Mouse (Mus musculus) MEL (cell line): ENCODE data around the gene Slc22a17. TPM values are rescaled to one million over a fixed set of nuclear protein-coding genes. Genes with fewer than 3 reads are reported as not detected.

Source experiments
- DNase-seq: peaks from one replicate; pipeline ENCODE4 v3.0.0; 2011; ENCODE audit warnings: low read depth, low spot score
- H3K27ac ChIP-seq: 2 replicates; pipeline ENCODE4 v1.5.1; 2012; ENCODE audit warnings: low read depth, mild to moderate bottlenecking, control low read depth, low read length, moderate library complexity; ENCODE audit not compliant: control insufficient read depth
- H3K27me3 ChIP-seq, 2 experiments: fragments of 150-350 bp in 1 of 2; sonication (generic) in 1 of 2; 2 replicates each; pipeline ENCODE4 v1.6.1; 2012; ENCODE audit warnings: low read length in 2 of 2, mild to moderate bottlenecking in 2 of 2, improper control_type of control experiment in 1 of 2, moderate library complexity in 1 of 2; ENCODE audit not compliant: insufficient read depth in 2 of 2, control insufficient read depth in 1 of 2
- H3K36me3 ChIP-seq, 2 experiments: 2 replicates each; pipeline ENCODE4 v1.6.1; 2012 to 2014; ENCODE audit warnings: low read length in 2 of 2, improper control_type of control experiment in 1 of 2, inconsistent platforms in 1 of 2, mild to moderate bottlenecking in 1 of 2; ENCODE audit not compliant: insufficient read depth in 2 of 2, control insufficient read depth in 1 of 2
- H3K4me1 ChIP-seq, 2 experiments: fragments of 150-350 bp in 1 of 2; sonication (generic) in 1 of 2; 2 replicates each; pipeline ENCODE4 v1.6.1; 2012; ENCODE audit warnings: low read length in 2 of 2, improper control_type of control experiment in 1 of 2, mild to moderate bottlenecking in 1 of 2; ENCODE audit not compliant: insufficient read depth in 2 of 2, control insufficient read depth in 1 of 2
- H3K4me3 ChIP-seq, 2 experiments: fragments of 150-350 bp in 1 of 2; sonication (generic) in 1 of 2; 2 replicates each; pipeline ENCODE4 v1.5.1; 2012; ENCODE audit warnings: low read depth in 2 of 2, low read length in 2 of 2, mild to moderate bottlenecking in 2 of 2, moderate library complexity in 2 of 2, control low read depth in 1 of 2, improper control_type of control experiment in 1 of 2; ENCODE audit not compliant: control insufficient read depth in 1 of 2, insufficient read depth in 1 of 2
- H3K79me2 ChIP-seq: 2 replicates; pipeline ENCODE4 v1.6.1; 2012; ENCODE audit warnings: mild to moderate bottlenecking, low read length, moderate library complexity; ENCODE audit not compliant: control insufficient read depth, poor library complexity, insufficient read depth
- H3K9ac ChIP-seq: 2 replicates; pipeline ENCODE4 v1.6.1; 2012; ENCODE audit warnings: low read depth, mild to moderate bottlenecking, control low read depth, low read length, moderate library complexity; ENCODE audit not compliant: control insufficient read depth, poor library complexity, severe bottlenecking
- H3K9me3 ChIP-seq: fragments of 150-350 bp; sonication (generic); replicated peaks from 2 replicates; pipeline ENCODE4 v1.6.1; 2012; ENCODE audit warnings: mild to moderate bottlenecking, low read length, improper control_type of control experiment, moderate library complexity; ENCODE audit not compliant: insufficient read depth
- CTCF ChIP-seq, 3 experiments: IDR thresholded peaks in 2 of 3; conservative IDR thresholded peaks in 1 of 3; 2 replicates each; pipeline ENCODE4 v1.5.1; 2011 to 2012; ENCODE audit warnings: low read length in 3 of 3, low read depth in 2 of 3, mild to moderate bottlenecking in 2 of 3, improper control_type of control experiment in 1 of 3, inconsistent platforms in 1 of 3, mixed read lengths in 1 of 3, moderate library complexity in 1 of 3; ENCODE audit not compliant: control insufficient read depth in 1 of 3, insufficient read depth in 1 of 3, poor library complexity in 1 of 3, severe bottlenecking in 1 of 3
- ELF1 ChIP-seq: IDR thresholded peaks from 2 replicates; pipeline ENCODE4 v1.6.1; 2014; ENCODE audit warnings: low read depth, mild to moderate bottlenecking, inconsistent platforms, low read length, improper control_type of control experiment, moderate library complexity
- EP300 ChIP-seq, 2 experiments: IDR thresholded peaks; 2 replicates each; pipeline ENCODE4 v1.6.1; 2011; ENCODE audit warnings: improper control_type of control experiment in 2 of 2, low read length in 2 of 2, low read depth in 1 of 2, mild to moderate bottlenecking in 1 of 2
- GATA1 ChIP-seq: IDR thresholded peaks from 2 replicates; pipeline ENCODE4 v1.6.1; 2011; ENCODE audit warnings: low read depth, low read length, improper control_type of control experiment
- HCFC1 ChIP-seq: IDR thresholded peaks from 2 replicates; pipeline ENCODE4 v1.6.1; 2012; ENCODE audit warnings: low read depth, mild to moderate bottlenecking, inconsistent platforms, low read length, improper control_type of control experiment, moderate library complexity
- JUND ChIP-seq: IDR thresholded peaks from 2 replicates; pipeline ENCODE4 v1.6.1; 2011; ENCODE audit warnings: low read depth, mild to moderate bottlenecking, improper control_type of control experiment, low read length
- KAT2A ChIP-seq: conservative IDR thresholded peaks from 2 replicates; pipeline ENCODE4 v1.6.1; 2012; ENCODE audit warnings: low read depth, low read length, improper control_type of control experiment, inconsistent platforms
- MAFK ChIP-seq: IDR thresholded peaks from 2 replicates; pipeline ENCODE4 v1.6.1; 2011; ENCODE audit warnings: low read depth, mild to moderate bottlenecking, low read length, improper control_type of control experiment, borderline replicate concordance
- MAX ChIP-seq: IDR thresholded peaks from 2 replicates; pipeline ENCODE4 v1.6.1; 2011; ENCODE audit warnings: low read length, improper control_type of control experiment
- MEF2A ChIP-seq: IDR thresholded peaks from 2 replicates; pipeline ENCODE4 v1.6.1; 2014; ENCODE audit warnings: low read depth, mild to moderate bottlenecking, inconsistent platforms, low read length, improper control_type of control experiment; ENCODE audit not compliant: poor library complexity, insufficient replicate concordance, severe bottlenecking; ENCODE audit errors: extremely low read depth
- MXI1 ChIP-seq: IDR thresholded peaks from 2 replicates; pipeline ENCODE4 v1.6.1; 2011; ENCODE audit warnings: mild to moderate bottlenecking, low read depth, low read length, improper control_type of control experiment
- MYC ChIP-seq: IDR thresholded peaks from 2 replicates; pipeline ENCODE4 v1.6.1; 2011; ENCODE audit warnings: low read depth, mild to moderate bottlenecking, low read length, improper control_type of control experiment, moderate library complexity
- NELFE ChIP-seq: IDR thresholded peaks from 2 replicates; pipeline ENCODE4 v1.6.1; 2011; ENCODE audit warnings: low read depth, low read length, improper control_type of control experiment
- SIN3A ChIP-seq: IDR thresholded peaks from 2 replicates; pipeline ENCODE4 v1.6.1; 2012; ENCODE audit warnings: low read length, improper control_type of control experiment, inconsistent platforms
- TAL1 ChIP-seq: IDR thresholded peaks from 2 replicates; pipeline ENCODE4 v1.6.1; 2012; ENCODE audit warnings: mild to moderate bottlenecking, inconsistent platforms, low read length, moderate library complexity, mixed read lengths
- ZNF384 ChIP-seq: IDR thresholded peaks from 2 replicates; pipeline ENCODE4 v1.6.1; 2012; ENCODE audit warnings: low read depth, mild to moderate bottlenecking, inconsistent platforms, low read length, improper control_type of control experiment
- polyA plus RNA-seq, 2 experiments: library from polyadenylated mRNA; stranded (reverse) in 1 of 2; unstranded in 1 of 2; fragments of >175 nt in 1 of 2; fragments of >200 nt in 1 of 2; gene quantifications; 2 replicates each; pipeline versions ENCODE4 v1.2.1 to v1.2.4; 2012; ENCODE audit warnings: low replicate concordance in 2 of 2, low read depth in 1 of 2; ENCODE audit not compliant: insufficient read length in 2 of 2, insufficient read depth in 1 of 2, missing spikeins in 1 of 2
- total RNA-seq: library from RNA; depleted of rRNA; stranded (reverse); fragments of 300-350 nt; gene quantifications from 2 replicates; pipeline ENCODE4 v1.2.3, GENCODE M21; 2012

Gene Slc22a17
- total and polyA plus RNA-seq, 3 experiments, result 0.31 to 1.1 TPM; not detected in 1

GRCm38 (mm10) chr14:54935904-54936830, 23.2 kb upstream of the Slc22a17 start, which contains the start of gene Cmtm5:
Gene Cmtm5 (plus strand): TSS chr14:54936261.
- Histone ChIP-seq H3K27me3 (peaks cover 0 to 1% of the 10 kb centered on the region in 2 experiments; a peak in 3 of 4 replicates), H3K4me1 (peaks cover 0 to 8% of the 10 kb centered on the region in 2 experiments; a peak in 1 of 4 replicates), H3K79me2 (no peaks in the 10 kb centered on the region), H3K27ac (no peak within 1 kb of the TSS), H3K9ac (no peak within 1 kb of the TSS), H3K9me3 (no peaks in the 10 kb centered on the region), H3K36me3 (peaks cover 0 to 5% of the 10 kb centered on the region in 2 experiments; a peak in 1 of 4 replicates), H3K4me3 (no peak within 1 kb of the TSS)
- TF ChIP-seq CTCF (IDR thresholded peaks at IDR 0.05 in 2 of 3, conservative IDR thresholded peaks at IDR 0.05 in 1 of 3; ENCODE audit: control insufficient read depth in 1 of 3, insufficient read depth in 1 of 3, low read depth in 2 of 3, low read length in 3 of 3, poor library complexity in 1 of 3, severe bottlenecking in 1 of 3), result 0 out of 6 replicates have a peak, but pooled peaks of 1 of the 3 experiments have one; percentile 6
- no peak for TF ChIP-seq TAL1
- TF ChIP-seq SIN3A, result no peak
- no peak for TF ChIP-seq GATA1
- DNase-seq, result no peak

- TF ChIP-seq ZNF384 (no peak), NELFE (no peak), JUND (no peak)
- TF ChIP-seq, all 39 proteins: peak for 0
- H3K36me3 ChIP-seq, result peaks cover 0 to 5% of the 10 kb centered on the region in 2 experiments; a peak in 1 of 4 replicates
- H3K4me1 ChIP-seq, result peaks cover 0 to 8% of the 10 kb centered on the region in 2 experiments; a peak in 1 of 4 replicates
- H3K9me3 ChIP-seq, result no peaks in the 10 kb centered on the region
- no peak within 1 kb of the TSS for H3K27ac ChIP-seq
- no peaks in the 10 kb centered on the region for H3K79me2 ChIP-seq
- DNase-seq, result peak; percentile 33
- no peak within 1 kb of the TSS for H3K9ac ChIP-seq
- H3K27me3 ChIP-seq, result peaks cover 0 to 4% of the 10 kb centered on the region in 2 experiments; a peak in 3 of 4 replicates
- no peak within 1 kb of the TSS for H3K4me3 ChIP-seq
Observed at GRCm38 (mm10) chr14:54932645-54933150, 19.8 kb upstream of the Slc22a17 start, which contains the start of gene Il25. Gene Il25 (plus strand): TSS chr14:54932695.

- H3K9ac ChIP-seq, result no peak overlapping the region
- peaks cover 0 to 5% of the 10 kb centered on the region in 2 experiments for H3K27me3 ChIP-seq
Observed at GRCm38 (mm10) chr14:54930431-54930830, 17.5 kb upstream of the Slc22a17 start.

More at GRCm38 (mm10) chr14:54930431-54930830, 17.5 kb upstream of the Slc22a17 start:
- Histone ChIP-seq H3K79me2 (no peaks in the 10 kb centered on the region), H3K36me3 (no peaks in the 10 kb centered on the region), H3K9me3 (no peaks in the 10 kb centered on the region), H3K4me3 (no peak overlapping the region), H3K27ac (no peak overlapping the region), H3K4me1 (no peaks in the 10 kb centered on the region)
- TF ChIP-seq NELFE, result no peak
- no peak for TF ChIP-seq EP300 (IDR thresholded peaks at IDR 0.05; ENCODE audit: low read depth in 1 of 2, low read length in 2 of 2)
- TF ChIP-seq MAX, result no peak
- no peak for TF ChIP-seq HCFC1
- TF ChIP-seq MAFK, result no peak
- no peak for TF ChIP-seq ZNF384
- no peak for TF ChIP-seq MYC
- no peak for TF ChIP-seq MEF2A
- TF ChIP-seq KAT2A, result no peak
- TF ChIP-seq MXI1, result no peak
- TF ChIP-seq ELF1, result no peak
- no peak for DNase-seq
